Mouse (Mus musculus): ENCODE measurements around the gene Gpx5. TPM values are rescaled to one million over a fixed set of nuclear protein-coding genes. Genes with fewer than 3 reads are reported as not detected.
A peak's percentile ranks its signal among the peaks of the same experiment; 100 is the strongest.
"Not testable (repeated sequence)": the region's sequence is repeated elsewhere in the genome, so short reads cannot be mapped to it uniquely, and the experiment has no call there.

The Gpx5 gene
- polyA plus RNA-seq, 1 experiment from 2014 or later, result not detected

DNA sequence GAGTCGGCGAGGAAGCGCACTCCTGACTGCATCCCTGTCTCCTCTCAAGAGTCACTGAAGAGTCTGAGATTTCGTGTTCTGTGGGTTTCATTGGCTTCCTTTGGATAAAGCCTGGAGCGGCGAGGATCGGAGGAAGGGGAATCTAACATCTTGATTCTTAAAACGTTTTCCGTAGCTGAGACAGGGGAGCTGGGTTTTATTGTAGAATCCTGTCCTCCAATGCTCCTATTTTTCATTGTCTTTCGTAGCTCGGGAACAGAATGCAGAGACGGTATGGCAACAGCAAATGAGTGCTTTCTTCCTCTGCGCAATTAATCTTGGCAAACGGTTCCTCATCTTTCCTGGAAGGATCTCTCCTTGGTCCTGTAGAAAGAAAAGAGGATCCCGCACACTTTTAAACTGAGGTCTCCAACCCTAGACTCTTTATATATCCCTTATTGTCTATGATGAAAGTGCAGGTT, 33.3 kb downstream of the Gpx5 start:
- no peak overlapping the region for H3K27ac ChIP-seq (ENCODE audit: low read length)
- under 1% methylated on average over 15 of the region's 15 CpGs for WGBS
- peak overlapping the region; percentile 54 for H3K4me2 ChIP-seq (ENCODE audit: low read depth, low read length)
- no peak overlapping the region for H3K9ac ChIP-seq (ENCODE audit: low read length)
- H3K36me3 ChIP-seq (ENCODE audit: control insufficient read depth, insufficient read depth, low read length), result no peaks in the 10 kb centered on the region
- no peaks in the 10 kb centered on the region for H3K9me3 ChIP-seq (ENCODE audit: control insufficient read depth, low read length)
- peaks cover 10% of the 10 kb centered on the region; the same call in 1 of the 2 replicates for H3K4me1 ChIP-seq (replicated peaks; ENCODE audit: control insufficient read depth, insufficient read depth, low read length)
- peak overlapping the region; percentile 40 for H3K4me3 ChIP-seq (ENCODE audit: low read length)
- H3K27me3 ChIP-seq (ENCODE audit: control insufficient read depth, insufficient read depth, low read depth, low read length), result no peaks in the 10 kb centered on the region
- ATAC-seq (ENCODE audit: low read depth), result no peak

DNA sequence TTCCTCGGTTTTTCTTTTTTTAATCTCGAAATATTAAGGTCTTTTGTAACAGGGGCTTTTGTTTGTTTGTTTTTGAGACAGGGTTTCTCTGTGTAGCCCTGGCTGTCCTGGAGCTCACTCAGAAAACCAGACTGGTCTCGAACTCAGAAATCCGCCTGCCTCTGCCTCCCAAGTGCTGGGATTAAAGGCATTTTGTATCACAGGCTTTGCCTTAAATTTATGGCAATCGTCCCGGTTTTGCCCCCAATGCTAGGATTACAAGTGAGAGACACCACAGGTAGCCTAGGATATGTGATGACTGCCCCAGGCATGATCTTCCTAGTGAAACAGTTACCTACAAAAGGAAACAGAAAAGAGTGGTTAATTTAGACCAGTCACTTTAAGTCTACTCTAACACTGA, 34.0 kb downstream of the Gpx5 start:
- no peaks in the 10 kb centered on the region for H3K9me3 ChIP-seq (ENCODE audit: control insufficient read depth, low read length)
- H3K4me3 ChIP-seq (ENCODE audit: low read length), result no peak overlapping the region
- peak overlapping the region; percentile 54; the same call in 1 of the 2 replicates for H3K4me2 ChIP-seq (ENCODE audit: low read depth, low read length)
- WGBS, result 18% methylated on average over 6 of the region's 6 CpGs
- H3K36me3 ChIP-seq (ENCODE audit: control insufficient read depth, insufficient read depth, low read length), result no peaks in the 10 kb centered on the region
- peaks cover 6% of the 10 kb centered on the region for H3K4me1 ChIP-seq (replicated peaks; ENCODE audit: control insufficient read depth, insufficient read depth, low read length)
- H3K27me3 ChIP-seq (ENCODE audit: control insufficient read depth, insufficient read depth, low read depth, low read length), result no peaks in the 10 kb centered on the region
- H3K9ac ChIP-seq (ENCODE audit: low read length), result no peak overlapping the region
- no peak for ATAC-seq (ENCODE audit: low read depth)
- no peak overlapping the region for H3K27ac ChIP-seq (ENCODE audit: low read length)

DNA sequence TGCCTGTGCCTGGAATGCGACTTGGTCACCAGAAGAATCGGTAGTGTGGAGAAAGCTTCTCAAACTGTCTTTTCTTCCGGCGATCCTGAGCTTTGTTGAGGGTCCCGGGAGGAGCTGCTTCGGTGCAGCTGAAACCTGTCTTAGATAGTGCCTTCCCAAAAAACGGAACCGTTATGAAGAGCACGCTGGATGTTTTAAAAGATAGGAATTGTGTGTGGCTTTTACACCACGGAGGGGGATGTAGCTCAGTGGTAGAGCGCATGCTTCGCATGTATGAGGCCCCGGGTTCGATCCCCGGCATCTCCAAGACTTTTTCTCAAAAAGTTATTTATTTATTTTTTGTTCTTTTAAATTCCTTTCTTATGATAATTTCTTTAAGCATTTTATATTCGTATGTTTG, 38.5 kb downstream of the Gpx5 start:
- Histone ChIP-seq H3K4me3 (ENCODE audit: low read length) (peak overlapping the region; percentile 42), H3K36me3 (ENCODE audit: control insufficient read depth, insufficient read depth, low read length) (no peaks in the 10 kb centered on the region), H3K9ac (ENCODE audit: low read length) (peak overlapping the region; percentile 52), H3K27me3 (ENCODE audit: control insufficient read depth, insufficient read depth, low read depth, low read length) (no peaks in the 10 kb centered on the region), H3K4me2 (ENCODE audit: low read depth, low read length) (peak overlapping the region; percentile 69), H3K27ac (ENCODE audit: low read length) (no peak overlapping the region), H3K9me3 (ENCODE audit: control insufficient read depth, low read length) (no peaks in the 10 kb centered on the region), H3K4me1 (replicated peaks; ENCODE audit: control insufficient read depth, insufficient read depth, low read length) (no peaks in the 10 kb centered on the region; the same call in 1 of the 2 replicates)
- ATAC-seq (ENCODE audit: low read depth), result no peak
- WGBS, result 2% methylated on average over 16 of the region's 16 CpGs

DNA sequence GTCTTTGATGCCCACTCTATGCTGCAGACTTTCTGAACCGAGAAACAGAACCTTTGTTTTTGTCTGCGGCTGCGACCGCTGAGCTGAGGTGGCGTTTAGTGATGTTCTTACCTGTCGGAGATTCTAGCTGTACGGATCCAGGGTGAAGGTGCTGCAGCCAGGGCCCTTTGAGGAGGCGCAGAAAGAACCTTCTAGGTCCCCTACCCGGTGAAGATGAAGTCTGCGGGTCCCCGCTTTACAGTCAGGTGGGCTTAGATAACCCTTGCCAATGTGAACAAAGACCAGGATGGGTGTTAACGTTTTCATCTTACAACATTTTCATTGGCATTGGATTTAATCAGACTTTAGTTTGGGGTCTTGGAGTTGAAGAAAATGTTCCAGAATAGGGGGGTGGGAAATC, 39.0 kb downstream of the Gpx5 start:
- Histone ChIP-seq H3K27ac (ENCODE audit: low read length) (no peak overlapping the region), H3K9me3 (ENCODE audit: control insufficient read depth, low read length) (no peaks in the 10 kb centered on the region), H3K4me2 (ENCODE audit: low read depth, low read length) (peak overlapping the region; percentile 69), H3K4me1 (replicated peaks; ENCODE audit: control insufficient read depth, insufficient read depth, low read length) (no peaks in the 10 kb centered on the region; the same call in 1 of the 2 replicates), H3K36me3 (ENCODE audit: control insufficient read depth, insufficient read depth, low read length) (no peaks in the 10 kb centered on the region), H3K9ac (ENCODE audit: low read length) (peak overlapping the region; percentile 52), H3K27me3 (ENCODE audit: control insufficient read depth, insufficient read depth, low read depth, low read length) (no peaks in the 10 kb centered on the region), H3K4me3 (ENCODE audit: low read length) (peak overlapping the region; percentile 42)
- WGBS, result under 1% methylated on average over 12 of the region's 12 CpGs
- ATAC-seq (ENCODE audit: low read depth), result no peak

DNA sequence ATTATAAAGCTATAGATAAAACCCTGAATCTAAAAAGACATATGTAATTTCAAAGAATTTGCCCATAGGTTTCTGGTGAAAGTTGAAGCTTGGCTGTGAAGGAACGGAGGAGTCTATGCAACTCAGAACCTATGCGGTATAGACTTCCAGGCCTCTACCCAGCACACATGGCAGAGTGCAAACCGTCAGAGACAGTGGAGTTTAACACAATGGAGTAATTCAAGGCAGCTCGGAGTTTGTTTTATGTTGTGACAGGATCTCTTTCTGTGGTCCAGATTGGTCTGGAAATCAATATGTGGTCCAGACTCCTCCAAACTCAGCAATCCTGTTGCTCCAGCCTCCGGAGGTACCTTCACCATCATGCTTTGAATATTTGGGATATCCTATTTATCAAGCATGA, 39.5 kb downstream of the Gpx5 start:
- no peaks in the 10 kb centered on the region for H3K36me3 ChIP-seq (ENCODE audit: control insufficient read depth, insufficient read depth, low read length)
- peak overlapping the region; percentile 69; the same call in 1 of the 2 replicates for H3K4me2 ChIP-seq (ENCODE audit: low read depth, low read length)
- H3K27ac ChIP-seq (ENCODE audit: low read length), result no peak overlapping the region
- H3K9me3 ChIP-seq (ENCODE audit: control insufficient read depth, low read length), result no peaks in the 10 kb centered on the region
- no peaks in the 10 kb centered on the region; the same call in 1 of the 2 replicates for H3K4me1 ChIP-seq (replicated peaks; ENCODE audit: control insufficient read depth, insufficient read depth, low read length)
- H3K4me3 ChIP-seq (ENCODE audit: low read length), result peak overlapping the region; percentile 42
- no peak for ATAC-seq (ENCODE audit: low read depth)
- no peak overlapping the region for H3K9ac ChIP-seq (ENCODE audit: low read length)
- H3K27me3 ChIP-seq (ENCODE audit: control insufficient read depth, insufficient read depth, low read depth, low read length), result no peaks in the 10 kb centered on the region
- WGBS, result 30% methylated on average over 5 of the region's 5 CpGs

DNA sequence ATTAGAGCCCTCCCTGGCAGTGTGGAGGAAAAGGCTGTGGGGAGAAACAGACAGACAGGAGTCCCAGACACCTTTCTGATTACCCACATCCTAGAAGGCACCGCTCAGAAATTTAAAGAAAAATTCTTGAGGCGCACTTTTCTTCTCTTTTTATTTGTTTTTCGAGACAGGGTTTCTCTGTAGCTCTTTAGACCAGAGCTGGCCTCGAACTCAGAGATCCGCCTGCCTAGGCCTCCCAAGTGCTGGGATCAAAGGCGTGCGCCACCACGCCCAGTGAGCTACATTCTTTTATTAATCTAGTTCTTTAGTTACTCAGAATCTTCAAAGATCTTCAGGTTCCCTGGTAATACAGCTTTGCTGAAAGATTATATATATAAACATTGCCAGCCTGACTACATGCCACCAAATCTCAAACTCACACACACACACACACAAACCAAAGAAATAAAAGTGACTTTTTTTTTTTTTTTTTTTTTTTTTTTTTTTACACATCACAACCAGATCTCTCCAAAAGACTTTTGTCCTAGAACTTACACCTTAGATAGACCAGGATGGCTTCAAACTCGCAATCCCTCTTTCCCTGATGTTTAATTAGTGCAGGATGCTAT, 42.4 kb downstream of the Gpx5 start:
- H3K9me3 ChIP-seq (ENCODE audit: control insufficient read depth, low read length), result no peaks in the 10 kb centered on the region
- H3K9ac ChIP-seq (ENCODE audit: low read length), result no peak overlapping the region
- H3K4me2 ChIP-seq (ENCODE audit: low read depth, low read length), result no peak overlapping the region
- H3K27ac ChIP-seq (ENCODE audit: low read length), result no peak overlapping the region
- H3K36me3 ChIP-seq (ENCODE audit: control insufficient read depth, insufficient read depth, low read length), result no peaks in the 10 kb centered on the region
- no peak overlapping the region for H3K4me3 ChIP-seq (ENCODE audit: low read length)
- no peaks in the 10 kb centered on the region; the same call in 1 of the 2 replicates for H3K4me1 ChIP-seq (replicated peaks; ENCODE audit: control insufficient read depth, insufficient read depth, low read length)
- 46% methylated on average over 9 of the region's 9 CpGs for WGBS
- no peaks in the 10 kb centered on the region for H3K27me3 ChIP-seq (ENCODE audit: control insufficient read depth, insufficient read depth, low read depth, low read length)
- ATAC-seq (ENCODE audit: low read depth), result no peak

DNA sequence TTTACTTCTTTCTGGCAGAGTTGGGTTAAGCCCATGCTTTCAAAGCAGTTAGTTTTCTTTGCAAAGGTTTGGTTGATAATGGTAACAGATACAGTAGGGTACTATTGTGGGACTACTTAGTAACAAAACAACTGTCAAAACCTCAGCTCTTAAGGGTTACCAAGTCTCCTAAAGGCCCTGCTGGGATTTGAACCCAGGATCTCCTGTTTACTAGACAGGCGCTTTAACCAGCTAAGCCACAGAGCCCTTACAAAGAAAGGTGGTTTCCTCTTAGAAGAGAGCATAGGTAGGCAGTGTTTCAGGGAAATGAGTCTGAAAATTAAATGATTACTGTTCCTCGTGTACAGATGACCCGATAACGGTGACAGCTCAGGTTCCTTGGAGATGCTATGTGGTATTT, 43.5 kb downstream of the Gpx5 start:
- H3K9me3 ChIP-seq (ENCODE audit: control insufficient read depth, low read length), result no peaks in the 10 kb centered on the region
- H3K9ac ChIP-seq (ENCODE audit: low read length), result no peak overlapping the region
- 32% methylated on average over 4 of the region's 4 CpGs for WGBS
- H3K27me3 ChIP-seq (ENCODE audit: control insufficient read depth, insufficient read depth, low read depth, low read length), result 0 out of 2 replicates have a peak, but pooled peaks cover under 1% of the 10 kb centered on the region
- ATAC-seq (ENCODE audit: low read depth), result no peak
- no peak overlapping the region for H3K27ac ChIP-seq (ENCODE audit: low read length)
- H3K4me3 ChIP-seq (ENCODE audit: low read length), result no peak overlapping the region
- H3K4me1 ChIP-seq (replicated peaks; ENCODE audit: control insufficient read depth, insufficient read depth, low read length), result no peaks in the 10 kb centered on the region; the same call in 1 of the 2 replicates
- H3K36me3 ChIP-seq (ENCODE audit: control insufficient read depth, insufficient read depth, low read length), result no peaks in the 10 kb centered on the region
- no peak overlapping the region for H3K4me2 ChIP-seq (ENCODE audit: low read depth, low read length)

DNA sequence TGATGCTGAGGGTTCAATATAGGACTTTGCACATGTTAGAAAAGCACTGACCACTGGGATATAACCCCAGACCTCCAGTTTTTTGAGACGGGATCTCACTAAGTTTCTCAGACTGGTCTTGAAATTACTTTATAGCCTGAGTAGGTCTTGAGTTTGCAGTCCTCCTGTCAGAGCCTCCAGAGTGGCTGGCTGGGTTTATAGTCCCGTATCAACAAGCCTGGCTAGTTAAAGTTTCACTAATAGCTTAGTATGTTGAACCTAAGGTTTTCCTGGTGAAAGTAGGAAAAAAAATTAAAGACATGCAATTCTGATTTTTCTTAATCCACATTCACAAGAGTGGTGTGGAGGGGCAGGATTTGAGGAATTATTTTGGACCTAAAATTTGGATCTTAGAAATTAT, 46.3 kb downstream of the Gpx5 start:
- 56% methylated on average over 2 of the region's 2 CpGs for WGBS
- Histone ChIP-seq H3K4me3 (ENCODE audit: low read length) (no peak overlapping the region), H3K9ac (ENCODE audit: low read length) (no peak overlapping the region), H3K4me1 (replicated peaks; ENCODE audit: control insufficient read depth, insufficient read depth, low read length) (0 out of 2 replicates have a peak, but pooled peaks cover 6% of the 10 kb centered on the region), H3K27ac (ENCODE audit: low read length) (no peak overlapping the region), H3K36me3 (ENCODE audit: control insufficient read depth, insufficient read depth, low read length) (no peaks in the 10 kb centered on the region), H3K4me2 (ENCODE audit: low read depth, low read length) (no peak overlapping the region), H3K9me3 (ENCODE audit: control insufficient read depth, low read length) (no peaks in the 10 kb centered on the region), H3K27me3 (ENCODE audit: control insufficient read depth, insufficient read depth, low read depth, low read length) (peaks cover 2% of the 10 kb centered on the region; the same call in 1 of the 2 replicates)
- no peak for ATAC-seq (ENCODE audit: low read depth)

DNA sequence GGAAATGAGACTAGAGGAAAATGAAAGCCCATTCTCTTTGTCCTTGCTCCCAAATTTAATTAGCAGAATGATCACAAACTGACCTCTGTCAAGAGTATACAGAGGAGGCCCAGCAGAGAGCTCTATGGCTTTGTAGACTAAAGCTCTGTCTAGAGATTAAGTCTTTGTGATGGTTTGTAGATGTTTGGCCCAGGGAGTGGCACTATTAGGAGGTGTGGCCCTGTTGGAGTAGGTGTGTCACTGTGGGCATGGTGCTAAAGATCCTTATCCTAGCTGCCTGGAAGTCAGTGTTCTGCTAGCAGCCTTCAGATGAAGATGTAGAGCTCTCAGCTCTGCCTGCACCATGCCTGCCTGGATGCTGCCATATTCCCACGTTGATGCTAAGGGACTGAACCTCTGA, 47.6 kb downstream of the Gpx5 start:
- H3K36me3 ChIP-seq (ENCODE audit: control insufficient read depth, insufficient read depth, low read length); ATAC-seq (ENCODE audit: low read depth); H3K4me2 ChIP-seq (ENCODE audit: low read depth, low read length); H3K9ac ChIP-seq (ENCODE audit: low read length); H3K4me3 ChIP-seq (ENCODE audit: low read length); H3K27ac ChIP-seq (ENCODE audit: low read length); H3K27me3 ChIP-seq (ENCODE audit: control insufficient read depth, insufficient read depth, low read depth, low read length); H3K9me3 ChIP-seq (ENCODE audit: control insufficient read depth, low read length); H3K4me1 ChIP-seq (replicated peaks; ENCODE audit: control insufficient read depth, insufficient read depth, low read length): not testable (repeated sequence)
- WGBS, result 39% methylated on average over 1 of the region's 1 CpGs

Measured in lung, embryonic 16.5 days (tissue).